ENCODE assay signal across 8 mouse cellular contexts in genomic region chr2:70561077-70561795, GRCm38 (mm10). TPM values are rescaled to one million over a fixed set of nuclear protein-coding genes. Genes with fewer than 3 reads are reported as not detected.
DNase-seq lines count a peak whose midpoint lies in the region; ATAC-seq and TF ChIP-seq lines count a peak whose summit lies in the region.

No protein-coding gene starts in this region.

- no peaks in the 10 kb centered on the region for H3K9me3 ChIP-seq in kidney, embryonic 16.5 days (ENCODE audit: low read length)
- H3K9me3 ChIP-seq in lung, postnatal 0 days (ENCODE audit: low read length): no peaks in the 10 kb centered on the region

- TF ChIP-seq CTCF in brain, embryonic 14.5 days (IDR thresholded peaks at IDR 0.05; ENCODE audit: borderline replicate concordance, extremely low read depth, insufficient read depth, insufficient read length): peak; percentile 75
- TF ChIP-seq CTCF in heart, adult 2 months (IDR thresholded peaks at IDR 0.05): peak; percentile 78
- peak; percentile 67 for TF ChIP-seq CTCF in lung, postnatal 0 days (IDR thresholded peaks at IDR 0.05)

- DNase-seq in 3T3-L1 (ENCODE audit: low read depth, low spot score): peak; percentile 70
- DNase-seq in A20 (ENCODE audit: low read depth, low spot score): peak; percentile 76
- peak; percentile 93 for DNase-seq in brain, embryonic 14.5 days (ENCODE audit: low read depth)
- peak; percentile 27 to 40 for DNase-seq in heart, adult 2 months
- DNase-seq in lung, postnatal 0 days (ENCODE audit: low spot score): no peak
- DNase-seq in right cerebral cortex, postnatal 14 days: peak; percentile 51

- peak; percentile 13; the same call in 1 of the 2 replicates for ATAC-seq in kidney, embryonic 16.5 days (ENCODE audit: low FRiP score, low TSS enrichment)
- ATAC-seq in lung, postnatal 0 days: no peak
- no peak for ATAC-seq in monocyte, adult 5-6 weeks (replicated peaks; ENCODE audit: insufficient number of reproducible peaks, low FRiP score, low TSS enrichment, poor library complexity, severe bottlenecking)

- H3K4me3 ChIP-seq in heart, adult 2 months: no peak overlapping the region
- peak overlapping the region; percentile 38 for H3K4me3 ChIP-seq in kidney, embryonic 16.5 days (ENCODE audit: low read length)
- H3K4me3 ChIP-seq in lung, postnatal 0 days (ENCODE audit: low read depth, low read length): no peak overlapping the region

- TF ChIP-seq POLR2A in brain, embryonic 14.5 days (IDR thresholded peaks at IDR 0.05; ENCODE audit: borderline replicate concordance, extremely low read depth, insufficient read depth, insufficient read length, poor library complexity, severe bottlenecking): no peak
- TF ChIP-seq POLR2A in heart, adult 2 months (IDR thresholded peaks at IDR 0.05; ENCODE audit: insufficient read depth, low read depth, low read length): no peak

- no peaks in the 10 kb centered on the region for H3K4me1 ChIP-seq in heart, adult 2 months (ENCODE audit: control insufficient read depth, insufficient read depth, low read length)
- peaks cover 45% of the 10 kb centered on the region for H3K4me1 ChIP-seq in kidney, embryonic 16.5 days (ENCODE audit: insufficient read depth, low read length)
- no peaks in the 10 kb centered on the region; the same call in 1 of the 2 replicates for H3K4me1 ChIP-seq in lung, postnatal 0 days (ENCODE audit: insufficient read depth, low read depth, low read length)

- peak overlapping the region; percentile 53 for H3K4me2 ChIP-seq in kidney, embryonic 16.5 days (replicated peaks; ENCODE audit: low read depth, low read length)
- H3K4me2 ChIP-seq in lung, postnatal 0 days (replicated peaks; ENCODE audit: low read depth, low read length): no peak overlapping the region

- no peaks in the 10 kb centered on the region for H3K79me2 ChIP-seq in heart, adult 2 months (replicated peaks; ENCODE audit: control insufficient read depth, insufficient read depth, low read length)

- no peak overlapping the region for H3K9ac ChIP-seq in heart, adult 2 months (ENCODE audit: low read depth, low read length)
- H3K9ac ChIP-seq in kidney, embryonic 16.5 days (replicated peaks; ENCODE audit: low read length): no peak overlapping the region
- no peak overlapping the region for H3K9ac ChIP-seq in lung, postnatal 0 days (replicated peaks; ENCODE audit: low read depth)

- intact Hi-C loops in heart, adult 2 months (cut with DNase I): no loop called here

- no peak overlapping the region for H3K27ac ChIP-seq in heart, adult 2 months
- no peak overlapping the region for H3K27ac ChIP-seq in kidney, embryonic 16.5 days (ENCODE audit: low read length)
- H3K27ac ChIP-seq in lung, postnatal 0 days (ENCODE audit: low read length): no peak overlapping the region

- no peak for TF ChIP-seq EP300 in heart, adult 2 months (IDR thresholded peaks at IDR 0.05; ENCODE audit: insufficient read depth, low read depth, low read length)
- no peak for TF ChIP-seq EP300 in lung, postnatal 0 days (IDR thresholded peaks at IDR 0.05)

- peaks cover 24% of the 10 kb centered on the region for H3K27me3 ChIP-seq in heart, adult 2 months (ENCODE audit: control insufficient read depth, insufficient read depth, low read length)
- peaks cover 79% of the 10 kb centered on the region for H3K27me3 ChIP-seq in kidney, embryonic 16.5 days (ENCODE audit: insufficient read depth, low read length)
- peaks cover 67% of the 10 kb centered on the region for H3K27me3 ChIP-seq in lung, postnatal 0 days (replicated peaks; ENCODE audit: insufficient read depth, low read length)

- 2% methylated on average over 29 of the region's 29 CpGs for WGBS in heart, adult 2 months
- under 1% methylated on average over 29 of the region's 29 CpGs for WGBS in kidney, embryonic 16.5 days
- 1% methylated on average over 29 of the region's 29 CpGs for WGBS in lung, postnatal 0 days

- no peaks in the 10 kb centered on the region for H3K36me3 ChIP-seq in heart, adult 2 months (ENCODE audit: control insufficient read depth, insufficient read depth, low read length)
- H3K36me3 ChIP-seq in kidney, embryonic 16.5 days (ENCODE audit: insufficient read depth, low read length): no peaks in the 10 kb centered on the region
- no peaks in the 10 kb centered on the region for H3K36me3 ChIP-seq in lung, postnatal 0 days (ENCODE audit: insufficient read depth, low read length)

RNA-seq across cellular contexts. Expression of gene Gad1, which starts 8.4 kb away (rescaled TPM):
- 140 and 158 TPM in 2 replicates for polyA plus RNA-seq in brain, embryonic 14.5 days (2012; rRNA removed)
- under 1 TPM; 0.23 to 0.45 TPM for total RNA-seq in heart, adult 2 months (2021)
- polyA plus RNA-seq in heart, adult 2 months (2012; rRNA removed): 0.04 and 0.12 TPM in 2 replicates
- polyA plus RNA-seq in kidney, embryonic 16.5 days (2015; fragmentation: Nextera tagmentation; extraction: Ambion mirVana): 0.11 and 0.28 TPM in 2 replicates
- polyA plus RNA-seq in lung, postnatal 0 days (2015; fragmentation: Nextera tagmentation; extraction: Ambion mirVana): 0.26 and 0.31 TPM in 2 replicates
- 0.38 to 1.6 TPM in 2 of 3 replicates, not detected in the other for total RNA-seq in monocyte, adult 5-6 weeks (2017)

RNA-seq across cellular contexts. Expression of gene Erich2, which starts 52.6 kb away (rescaled TPM):
- polyA plus RNA-seq in brain, embryonic 14.5 days (2012; rRNA removed): 2.3 and 2.6 TPM in 2 replicates
- not detected for total RNA-seq in heart, adult 2 months (2021)
- 1.0 TPM in 1 of 2 replicates, not detected in the other for polyA plus RNA-seq in heart, adult 2 months (2012; rRNA removed)
- polyA plus RNA-seq in kidney, embryonic 16.5 days (2015; fragmentation: Nextera tagmentation; extraction: Ambion mirVana): 2.6 and 2.7 TPM in 2 replicates
- polyA plus RNA-seq in lung, postnatal 0 days (2015; fragmentation: Nextera tagmentation; extraction: Ambion mirVana): 16.4 and 19.1 TPM in 2 replicates
- total RNA-seq in monocyte, adult 5-6 weeks (2017): not detected in 3 replicates

Comparison
In these comparisons a context has a peak if more than half of its experiments do, and no peak if none do; other contexts are left out.
1. RNA of gene Gad1, which starts 8.4 kb away (polyA plus RNA-seq): 140 to 158 TPM in brain, embryonic 14.5 days; 0.26 to 0.31 TPM in lung, postnatal 0 days, 0.11 to 0.28 TPM in kidney, embryonic 16.5 days and 0.04 to 0.12 TPM in heart, adult 2 months; every median in the first group is over 100 times any median in the second.
2. Peak in every context shown above with its lines, with median percentiles within 50 percentile points of each other: CTCF ChIP-seq.